Mouse (Mus musculus) layer of hippocampus, adult 11-12 months (tissue): ENCODE measurements around the gene Tab3.

Experiments
- DNase-seq: peaks from one replicate; pipeline ENCODE4 v3.0.0; 2022; ENCODE audit warnings: low spot score

Tab3 gene

GRCm38 (mm10) chrX:85573532-85574181, at the start of gene Tab3:
Gene Tab3 (plus strand): TSS chrX:85574022.
- DNase-seq = peak; percentile 94

GRCm38 (mm10) chrX:85525545-85525944, 48.3 kb upstream of the Tab3 start:
- no peak for DNase-seq

GRCm38 (mm10) chrX:85526263-85527019, 47.4 kb upstream of the Tab3 start:
- DNase-seq = no peak

- no peak for DNase-seq
Measured at GRCm38 (mm10) chrX:85558931-85559330, 14.9 kb upstream of the Tab3 start.

GRCm38 (mm10) chrX:85566256-85566655, 7.6 kb upstream of the Tab3 start:
- DNase-seq = no peak

GRCm38 (mm10) chrX:85574182-85574541, 340 bp downstream of the Tab3 start:
- DNase-seq = no peak

GRCm38 (mm10) chrX:85576310-85576709, 2.5 kb downstream of the Tab3 start:
- DNase-seq = no peak

GRCm38 (mm10) chrX:85580768-85581167, 6.9 kb downstream of the Tab3 start:
- DNase-seq = no peak

GRCm38 (mm10) chrX:85582517-85582916, 8.7 kb downstream of the Tab3 start:
- no peak for DNase-seq

- DNase-seq = no peak
Measured at GRCm38 (mm10) chrX:85585575-85585974, 11.8 kb downstream of the Tab3 start.

- no peak for DNase-seq
Measured at GRCm38 (mm10) chrX:85614701-85615100, 40.9 kb downstream of the Tab3 start.

GRCm38 (mm10) chrX:85646204-85646777, 72.5 kb downstream of the Tab3 start:
- DNase-seq = peak; percentile 27

GRCm38 (mm10) chrX:85676808-85677207, 103.0 kb downstream of the Tab3 start:
- DNase-seq = peak; percentile 50

- DNase-seq = no peak
Measured at GRCm38 (mm10) chrX:85682125-85682524, 108.3 kb downstream of the Tab3 start.

GRCm38 (mm10) chrX:85683723-85684122, 109.9 kb downstream of the Tab3 start:
- DNase-seq = no peak
